Mouse (Mus musculus) B cell, adult 2 months (primary cell): ENCODE measurements at regions not wholly inside any gene's neighbourhood (a gene's known extent, or its start where the extent isn't known, plus 50 kb on each side); places are given as distances from the start of the nearest gene placed in this dataset.

Experiments used
- DNase-seq, 2 experiments: peaks; one replicate each; pipeline ENCODE4 v3.0.0; 2022

- no peak for DNase-seq
These were observed 208.5 kb upstream of the Mocs1 start for GRCm38 (mm10) chr17:49219512-49220197.

- no peak for DNase-seq
These were observed 204.9 kb upstream of the Mocs1 start for GRCm38 (mm10) chr17:49223212-49223611.

GRCm38 (mm10) chr17:49223651-49224050 lies 204.5 kb upstream of the Mocs1 start:
- DNase-seq, result no peak

GRCm38 (mm10) chr17:49225255-49226015 lies 202.7 kb upstream of the Mocs1 start:
- DNase-seq, result no peak

GRCm38 (mm10) chr17:49226016-49226400 lies 202.2 kb upstream of the Mocs1 start:
- DNase-seq, result no peak

GRCm38 (mm10) chr17:49231287-49231686 lies 196.9 kb upstream of the Mocs1 start:
- DNase-seq, result no peak

GRCm38 (mm10) chr17:49240097-49240496 lies 188.1 kb upstream of the Mocs1 start:
- no peak for DNase-seq

GRCm38 (mm10) chr17:49243419-49243818 lies 184.7 kb upstream of the Mocs1 start:
- DNase-seq, result no peak

- no peak for DNase-seq
These were observed 183.1 kb upstream of the Mocs1 start for GRCm38 (mm10) chr17:49245013-49245412.

GRCm38 (mm10) chr17:49247215-49247614 lies 180.9 kb upstream of the Mocs1 start:
- DNase-seq, result no peak

GRCm38 (mm10) chr17:49250726-49251537 lies 177.2 kb upstream of the Mocs1 start:
- no peak for DNase-seq

- no peak for DNase-seq
These were observed 175.9 kb upstream of the Mocs1 start for GRCm38 (mm10) chr17:49252271-49252670.

GRCm38 (mm10) chr17:49258496-49258895 lies 169.7 kb upstream of the Mocs1 start:
- no peak for DNase-seq

GRCm38 (mm10) chr17:49262394-49262793 lies 165.8 kb upstream of the Mocs1 start:
- DNase-seq, result no peak

GRCm38 (mm10) chr17:49266343-49266742 lies 161.8 kb upstream of the Mocs1 start:
- no peak for DNase-seq

GRCm38 (mm10) chr17:49269943-49270342 lies 158.2 kb upstream of the Mocs1 start:
- no peak for DNase-seq

- DNase-seq, result no peak
These were observed 155.3 kb upstream of the Mocs1 start for GRCm38 (mm10) chr17:49272661-49273448.

- no peak for DNase-seq
These were observed 153.2 kb upstream of the Mocs1 start for GRCm38 (mm10) chr17:49274936-49275335.

- DNase-seq, result no peak
These were observed 152.7 kb upstream of the Mocs1 start for GRCm38 (mm10) chr17:49275421-49275820.

GRCm38 (mm10) chr17:49275916-49276315 lies 152.2 kb upstream of the Mocs1 start:
- DNase-seq, result no peak

- DNase-seq, result no peak
These were observed 149.6 kb upstream of the Mocs1 start for GRCm38 (mm10) chr17:49278541-49278940.

GRCm38 (mm10) chr17:49278973-49279727 lies 149.0 kb upstream of the Mocs1 start:
- DNase-seq, result no peak
